Mouse (Mus musculus): ENCODE results near the gene Gm49337.

The Gm49337 gene

GRCm38 (mm10) chr4:116329256-116329655 is 156.1 kb downstream of the Gm49337 start:
- no peak for DNase-seq (ENCODE audit: low spot score in 2 of 2)

- no peak for DNase-seq (ENCODE audit: low spot score in 2 of 2)
Measured at GRCm38 (mm10) chr4:116336294-116336693, 163.1 kb downstream of the Gm49337 start.

GRCm38 (mm10) chr4:116342119-116342518 is 168.9 kb downstream of the Gm49337 start:
- peak; percentile 17 to 23 for DNase-seq (ENCODE audit: low spot score in 2 of 2)

All from right cerebral cortex, postnatal 36 days (tissue).